Mouse (Mus musculus) E14TG2a.4 (cell line): ENCODE data around the gene F13b.

ENCODE experiments used
- H3K27me3 ChIP-seq: 2 replicates; pipeline ENCODE4 v1.6.1; 2014; ENCODE audit warnings: low read length, control low read depth; ENCODE audit not compliant: insufficient read depth
- H3K36me3 ChIP-seq: 2 replicates; pipeline ENCODE4 v1.6.1; 2014; ENCODE audit warnings: low read length, control low read depth; ENCODE audit not compliant: insufficient read depth
- H3K4me1 ChIP-seq: replicated peaks from 2 replicates; pipeline ENCODE4 v1.6.1; 2014; ENCODE audit warnings: low read depth, low read length, control low read depth
- H3K4me3 ChIP-seq: replicated peaks from 2 replicates; pipeline ENCODE4 v1.5.1; 2014; ENCODE audit warnings: mild to moderate bottlenecking, low read length
- H3K9me3 ChIP-seq: 2 replicates; pipeline ENCODE4 v1.6.1; 2014; ENCODE audit warnings: low read length, control low read depth
- CTCF ChIP-seq: conservative IDR thresholded peaks from 2 replicates; pipeline ENCODE4 v1.5.1; 2014; ENCODE audit warnings: low read length
- NANOG ChIP-seq: IDR thresholded peaks from 2 replicates; pipeline ENCODE4 v1.6.1; 2014; ENCODE audit warnings: borderline replicate concordance, low read length, mixed read lengths
- POU5F1 ChIP-seq: IDR thresholded peaks from 2 replicates; pipeline ENCODE4 v1.6.1; 2014; ENCODE audit warnings: low read length, borderline replicate concordance

F13b gene

DNA sequence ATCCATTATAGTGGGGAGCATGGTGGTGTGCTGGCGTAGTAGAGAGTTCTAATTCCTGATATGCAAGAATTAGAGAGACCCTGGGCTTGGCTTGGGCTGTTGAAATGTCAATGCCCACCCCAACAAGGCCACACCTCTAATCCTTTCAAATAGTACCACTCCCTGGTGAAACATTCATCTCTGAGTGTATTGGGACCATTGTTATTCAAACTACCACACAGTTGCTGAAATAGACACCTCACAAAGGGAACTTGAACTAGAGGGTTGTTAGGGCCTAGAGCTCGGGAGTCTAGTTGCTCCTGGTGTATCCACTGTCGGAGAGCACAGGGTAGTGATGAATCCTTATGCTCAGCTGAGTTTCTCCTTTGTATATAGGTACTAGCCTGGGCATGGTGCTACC, 6.9 kb upstream of the F13b start:
- Histone ChIP-seq H3K36me3 (peaks cover 39% of the 10 kb centered on the region), H3K4me1 (peaks cover 87% of the 10 kb centered on the region), H3K9me3 (peaks cover 7% of the 10 kb centered on the region; the same call in 1 of the 2 replicates), H3K27me3 (no peaks in the 10 kb centered on the region), H3K4me3 (no peak overlapping the region)
- TF ChIP-seq POU5F1 (peak; percentile 68; the same call in 1 of the 2 replicates), NANOG (peak; percentile 90), CTCF (no peak)

DNA sequence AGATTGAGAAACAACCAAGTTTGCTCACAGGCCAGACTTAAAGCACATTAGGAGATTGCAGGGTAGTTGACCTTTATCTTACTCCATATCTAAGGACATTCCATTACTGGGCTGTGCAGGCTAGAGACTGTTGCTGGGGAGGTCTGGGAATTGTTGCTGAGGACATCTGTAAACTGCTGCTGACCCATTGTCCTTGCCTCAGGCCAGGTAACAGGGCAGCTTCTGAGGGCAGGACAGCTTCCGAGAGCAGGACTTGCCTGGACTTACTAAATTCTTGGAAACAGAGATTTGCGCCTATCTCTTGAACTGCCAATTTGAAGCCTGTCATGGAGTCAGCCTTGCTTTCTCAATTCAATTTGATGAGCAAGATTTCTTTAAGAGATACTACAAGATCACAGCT, 6.1 kb upstream of the F13b start:
- H3K27me3 ChIP-seq: no peaks in the 10 kb centered on the region
- peaks cover 87% of the 10 kb centered on the region for H3K4me1 ChIP-seq
- peaks cover 32% of the 10 kb centered on the region for H3K36me3 ChIP-seq
- peaks cover 7% of the 10 kb centered on the region; the same call in 1 of the 2 replicates for H3K9me3 ChIP-seq
- H3K4me3 ChIP-seq: peak overlapping the region; percentile 24
- TF ChIP-seq CTCF (no peak), POU5F1 (no peak), NANOG (no peak)

DNA sequence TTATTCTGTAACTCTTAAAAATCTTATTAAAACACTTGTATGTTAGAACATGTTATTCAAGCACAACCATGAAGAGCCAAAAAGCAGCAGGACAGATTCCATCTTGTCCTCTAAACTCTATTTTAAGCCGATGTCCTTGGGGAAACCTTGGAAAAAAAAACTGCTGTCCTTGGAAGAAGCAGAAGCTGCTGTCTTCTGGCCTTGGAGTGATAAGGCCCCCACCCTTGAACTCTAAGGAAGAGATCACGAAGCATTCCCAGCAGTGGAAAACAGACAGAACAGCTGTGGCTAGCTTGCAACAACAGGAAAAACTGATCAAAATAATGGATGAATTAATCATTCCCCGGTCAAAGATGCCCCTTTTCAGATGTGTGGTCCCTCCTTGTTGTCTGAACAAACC, 5.3 kb upstream of the F13b start:
- H3K4me1 ChIP-seq: peaks cover 89% of the 10 kb centered on the region
- peaks cover 7% of the 10 kb centered on the region; the same call in 1 of the 2 replicates for H3K9me3 ChIP-seq
- TF ChIP-seq NANOG: no peak
- TF ChIP-seq CTCF: no peak
- no peak for TF ChIP-seq POU5F1
- no peaks in the 10 kb centered on the region for H3K27me3 ChIP-seq
- H3K36me3 ChIP-seq: peaks cover 24% of the 10 kb centered on the region
- H3K4me3 ChIP-seq: no peak overlapping the region

DNA sequence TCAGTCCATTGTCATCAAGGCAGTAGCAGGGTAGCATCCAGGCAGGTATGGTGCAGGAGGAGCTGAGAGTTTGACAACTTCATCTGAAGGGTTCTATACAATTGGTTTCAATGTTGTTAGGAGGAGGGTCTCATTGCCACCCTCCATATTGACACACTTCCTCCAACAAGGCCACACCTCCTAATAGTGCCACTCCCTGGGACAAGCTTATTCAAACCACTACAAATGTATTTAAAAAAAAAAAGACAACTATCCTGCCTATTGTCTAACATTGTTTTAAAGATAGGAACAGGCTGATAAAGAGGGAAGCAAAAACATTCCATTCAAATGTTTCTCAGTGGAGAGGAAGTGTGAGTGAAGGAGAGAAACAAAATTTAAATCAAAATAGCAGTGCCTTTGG, 1.8 kb upstream of the F13b start:
- peaks cover 7% of the 10 kb centered on the region; the same call in 1 of the 2 replicates for H3K9me3 ChIP-seq
- no peak for TF ChIP-seq CTCF
- TF ChIP-seq POU5F1: no peak
- TF ChIP-seq NANOG: no peak
- H3K27me3 ChIP-seq: no peaks in the 10 kb centered on the region
- no peaks in the 10 kb centered on the region for H3K36me3 ChIP-seq
- H3K4me1 ChIP-seq: peaks cover 63% of the 10 kb centered on the region
- no peak overlapping the region for H3K4me3 ChIP-seq

DNA sequence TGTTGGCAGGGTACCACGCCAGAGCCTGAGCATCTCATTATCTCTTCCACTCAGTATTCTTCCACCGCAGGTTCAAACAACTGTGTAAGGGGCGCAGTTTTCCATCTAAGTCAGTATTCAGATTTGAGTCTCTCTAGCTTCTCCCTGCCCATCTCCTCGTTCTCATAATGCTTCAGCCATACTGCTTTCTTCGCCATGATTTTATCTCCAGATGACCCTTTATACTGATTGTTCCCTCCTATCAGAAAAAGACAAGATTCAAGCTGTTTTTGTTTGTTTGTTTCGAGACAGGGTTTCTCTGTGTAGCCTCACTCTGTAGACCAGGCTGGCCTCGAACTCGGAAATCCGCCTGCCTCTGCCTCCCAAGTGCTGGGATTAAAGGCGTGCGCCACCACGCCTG, 13.1 kb downstream of the F13b start:
- no peaks in the 10 kb centered on the region for H3K36me3 ChIP-seq
- no peaks in the 10 kb centered on the region for H3K9me3 ChIP-seq
- H3K4me3 ChIP-seq: no peak overlapping the region
- no peak for TF ChIP-seq POU5F1
- no peak for TF ChIP-seq NANOG
- no peak for TF ChIP-seq CTCF
- H3K27me3 ChIP-seq: no peaks in the 10 kb centered on the region
- H3K4me1 ChIP-seq: peaks cover 4% of the 10 kb centered on the region; the same call in 1 of the 2 replicates

DNA sequence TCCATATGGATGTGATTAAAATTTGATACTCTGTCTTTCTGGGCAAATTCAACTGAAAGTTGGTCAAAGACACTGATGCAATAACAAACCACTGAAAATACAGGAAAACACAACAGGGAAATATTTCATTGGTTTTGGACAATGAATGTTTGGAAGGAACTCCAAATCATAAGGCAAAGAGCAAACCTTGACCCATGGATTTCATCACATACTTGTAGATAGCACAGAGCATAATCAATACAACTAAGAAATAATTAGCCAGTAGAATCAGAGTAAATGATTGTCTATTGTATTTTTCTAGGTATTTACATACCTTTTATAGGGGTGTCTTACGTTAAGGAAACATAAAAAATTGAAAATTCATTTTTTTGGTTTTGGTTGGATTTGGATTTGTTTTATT, 47.0 kb downstream of the F13b start:
- Histone ChIP-seq H3K4me3 (no peak overlapping the region), H3K27me3 (no peaks in the 10 kb centered on the region), H3K4me1 (no peaks in the 10 kb centered on the region), H3K9me3 (no peaks in the 10 kb centered on the region), H3K36me3 (no peaks in the 10 kb centered on the region)
- TF ChIP-seq NANOG: no peak
- TF ChIP-seq POU5F1: no peak
- TF ChIP-seq CTCF: no peak

DNA sequence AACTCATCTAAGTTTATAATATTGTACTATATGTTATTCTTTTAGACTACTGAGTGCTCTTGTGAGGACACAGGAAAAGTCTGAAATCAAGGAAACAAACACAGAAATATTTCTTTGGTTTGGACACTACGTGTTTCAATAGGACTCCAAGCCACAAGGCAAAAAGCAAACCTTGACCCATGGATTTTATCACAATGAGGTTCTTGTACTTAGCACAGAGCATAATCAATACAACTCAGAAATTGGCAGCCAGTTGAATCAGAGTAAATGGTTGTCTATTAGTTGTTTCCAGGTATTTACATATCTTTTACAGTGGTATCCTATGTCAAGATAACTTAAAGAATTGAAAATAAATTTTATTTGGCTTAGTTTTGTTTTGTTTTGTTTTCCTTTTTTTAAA, 49.8 kb downstream of the F13b start:
- TF ChIP-seq CTCF (no peak), NANOG (no peak), POU5F1 (no peak)
- no peaks in the 10 kb centered on the region for H3K36me3 ChIP-seq
- H3K4me1 ChIP-seq: no peaks in the 10 kb centered on the region
- no peaks in the 10 kb centered on the region for H3K9me3 ChIP-seq
- H3K4me3 ChIP-seq: no peak overlapping the region
- H3K27me3 ChIP-seq: no peaks in the 10 kb centered on the region

DNA sequence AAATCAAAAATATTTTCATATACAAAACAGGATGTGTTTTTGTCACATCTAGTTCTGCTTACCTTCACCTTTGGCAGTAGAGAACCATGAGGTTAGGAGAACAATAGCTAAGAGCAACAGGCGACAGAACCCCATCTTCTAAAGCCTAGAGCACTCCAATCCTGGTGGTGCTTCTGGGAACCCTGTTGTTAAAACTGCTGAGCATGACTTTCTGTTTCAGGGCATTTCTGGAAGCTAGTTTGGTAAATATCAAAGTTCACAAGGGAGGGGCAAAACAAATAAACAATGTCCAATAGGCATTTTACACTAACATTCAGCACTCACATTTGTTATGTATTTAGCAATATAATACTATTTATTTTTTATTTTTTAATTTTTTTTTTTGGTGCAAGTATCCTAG, 58.5 kb downstream of the F13b start, which contains the start of gene Cfhr1:
Gene Cfhr1 (minus strand): TSS at position 249 of the 400 bp plus-strand sequence.
- TF ChIP-seq NANOG (no peak), POU5F1 (no peak), CTCF (no peak)
- H3K4me3 ChIP-seq: no peak within 1 kb of the TSS
- H3K4me1 ChIP-seq: no peaks in the 10 kb centered on the region
- no peaks in the 10 kb centered on the region for H3K27me3 ChIP-seq
- no peaks in the 10 kb centered on the region for H3K36me3 ChIP-seq
- H3K9me3 ChIP-seq: no peaks in the 10 kb centered on the region
